Mouse (Mus musculus) liver, postnatal 0 days (tissue): Measurements from ENCODE around the gene Saa3.

Source experiments
- CTCF ChIP-seq: sonication (generic); IDR thresholded peaks from 2 replicates; pipeline ENCODE4 v1.5.1; 2016; ENCODE audit warnings: antibody characterized with exemption, low read depth
- EP300 ChIP-seq: IDR thresholded peaks from 2 replicates; pipeline ENCODE4 v1.6.1; 2016; ENCODE audit warnings: antibody characterized with exemption, low read depth, mild to moderate bottlenecking

DNA sequence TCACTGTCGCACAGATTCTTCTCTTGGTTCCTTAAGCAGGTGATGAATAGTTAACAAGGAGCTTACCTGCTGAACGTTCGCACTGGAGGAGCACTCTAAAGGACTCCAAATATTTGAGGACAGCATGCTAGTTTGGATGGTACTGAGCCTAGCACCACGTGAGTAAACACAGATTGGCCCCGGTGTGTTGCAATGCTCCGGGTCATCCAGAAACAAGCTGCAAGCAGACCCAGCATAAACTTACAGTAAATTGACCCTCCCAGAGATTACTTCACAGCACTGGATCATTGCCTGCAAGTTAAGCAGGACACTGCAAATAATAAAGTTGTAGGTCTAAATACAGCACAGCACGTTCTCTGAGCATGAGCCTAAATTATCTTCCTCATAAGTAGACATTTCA lies 4.0 kb upstream of the Saa3 start:
- TF ChIP-seq CTCF (no peak), EP300 (peak; percentile 76)
